Mouse (Mus musculus): ENCODE data around the gene Cnih3.

The Cnih3 gene

DNA sequence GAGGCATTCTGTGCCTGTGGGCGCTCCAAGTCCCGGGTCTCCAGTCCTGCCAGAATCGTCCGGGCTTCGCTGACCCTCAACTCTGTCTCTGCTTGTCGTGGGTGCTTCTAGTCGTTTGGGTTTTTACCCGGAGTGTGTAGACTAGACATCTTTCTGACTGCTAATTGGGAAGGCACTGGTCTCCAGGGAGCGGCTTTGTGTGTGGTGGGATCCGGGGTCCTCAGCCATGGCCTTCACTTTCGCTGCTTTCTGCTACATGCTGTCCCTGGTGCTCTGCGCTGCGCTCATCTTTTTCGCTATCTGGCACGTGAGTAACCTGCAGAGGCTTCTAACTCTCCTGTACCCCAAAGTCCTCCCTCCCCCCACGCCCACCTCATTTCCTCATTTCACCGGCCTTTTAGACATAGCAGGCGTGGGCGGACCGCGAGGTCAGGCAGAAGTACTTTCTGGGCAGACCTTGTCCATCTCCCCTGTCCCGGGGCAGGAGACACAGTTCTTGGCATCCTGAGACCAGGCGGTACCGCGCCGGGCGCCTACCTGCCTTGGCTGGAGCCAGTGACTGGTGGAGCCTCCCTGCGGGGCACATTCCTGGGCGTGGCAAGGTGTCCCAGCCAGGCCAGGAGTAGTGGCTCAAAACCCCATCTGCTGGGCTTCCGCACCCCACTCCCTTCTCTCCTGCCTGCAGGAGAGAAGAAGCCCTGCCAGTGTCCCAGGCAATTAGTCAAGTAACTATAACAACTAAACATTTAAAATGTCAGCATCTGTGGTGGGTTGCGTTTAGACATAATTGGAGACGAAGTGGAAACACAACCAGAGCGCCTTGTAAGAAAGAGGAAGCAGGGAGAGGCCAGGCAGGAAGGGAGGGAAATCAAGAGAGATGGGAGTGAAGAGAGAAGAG, 1.0 kb downstream of the Cnih3 start:
- no peak for DNase-seq (ENCODE audit: low read depth, low spot score)

DNA sequence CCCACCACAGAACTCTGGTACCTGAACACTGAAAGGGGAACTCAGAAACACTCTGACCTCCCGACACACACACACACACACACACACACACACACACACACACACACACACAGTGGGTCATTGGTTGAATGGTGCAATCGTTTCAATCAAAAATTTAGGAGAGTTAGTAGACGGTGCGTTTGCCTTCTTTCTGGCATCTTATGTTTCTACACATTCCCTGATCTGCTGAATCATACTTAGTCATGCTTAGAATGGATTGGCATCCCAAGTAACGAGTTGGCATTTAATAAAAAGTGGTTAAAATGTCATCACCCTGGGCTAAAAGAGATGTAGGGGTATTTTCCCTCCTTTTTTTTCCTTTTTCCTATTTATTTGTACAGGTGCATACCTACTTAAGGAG, 3.3 kb downstream of the Cnih3 start:
- no peak for DNase-seq (ENCODE audit: low read depth, low spot score)

DNA sequence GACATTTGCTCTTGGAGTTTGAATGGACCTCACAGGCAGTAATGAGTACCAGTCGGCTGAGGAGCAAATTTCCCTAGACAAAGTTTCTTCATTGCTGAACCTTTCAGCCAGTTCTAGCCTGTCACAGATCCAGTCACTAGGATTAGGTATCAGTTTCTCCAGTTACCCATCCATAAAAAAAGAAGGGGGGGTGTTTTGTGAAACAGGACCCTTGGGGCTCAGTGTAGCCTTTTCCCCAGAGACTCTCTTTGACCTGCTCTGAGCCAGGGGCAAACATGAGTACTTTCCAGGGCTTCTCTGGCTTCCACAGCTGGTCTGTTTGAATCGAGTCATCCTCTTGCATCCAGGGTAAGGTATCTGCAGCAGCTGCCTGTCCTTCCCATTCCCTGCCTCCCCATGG, 5.4 kb downstream of the Cnih3 start:
- DNase-seq (ENCODE audit: low read depth, low spot score): no peak

DNA sequence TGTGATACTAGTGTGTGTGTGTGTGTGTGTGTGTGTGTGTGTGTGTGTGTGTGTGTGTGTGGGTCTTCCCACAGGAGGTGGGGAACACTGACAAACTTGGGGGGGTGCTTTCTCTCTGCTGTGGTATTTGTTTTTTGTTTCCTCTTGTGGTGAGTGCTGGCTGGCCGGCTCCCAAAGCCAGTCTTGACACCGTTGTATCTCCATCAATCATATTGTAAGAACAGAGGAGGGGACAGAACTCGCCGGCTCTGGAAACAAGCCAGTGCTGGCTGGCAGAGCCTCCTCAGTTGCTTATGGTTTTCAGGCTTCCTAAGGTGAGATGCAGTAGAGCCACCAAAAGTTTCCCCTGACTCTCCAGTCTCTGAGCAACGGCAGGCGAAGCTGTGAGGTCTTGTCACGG, 6.1 kb downstream of the Cnih3 start:
- no peak for DNase-seq (ENCODE audit: low read depth, low spot score)

- no peak for DNase-seq (ENCODE audit: low read depth, low spot score)
These were observed 8.3 kb downstream of the Cnih3 start for GRCm38 (mm10) chr1:181360732-181361131.

DNA sequence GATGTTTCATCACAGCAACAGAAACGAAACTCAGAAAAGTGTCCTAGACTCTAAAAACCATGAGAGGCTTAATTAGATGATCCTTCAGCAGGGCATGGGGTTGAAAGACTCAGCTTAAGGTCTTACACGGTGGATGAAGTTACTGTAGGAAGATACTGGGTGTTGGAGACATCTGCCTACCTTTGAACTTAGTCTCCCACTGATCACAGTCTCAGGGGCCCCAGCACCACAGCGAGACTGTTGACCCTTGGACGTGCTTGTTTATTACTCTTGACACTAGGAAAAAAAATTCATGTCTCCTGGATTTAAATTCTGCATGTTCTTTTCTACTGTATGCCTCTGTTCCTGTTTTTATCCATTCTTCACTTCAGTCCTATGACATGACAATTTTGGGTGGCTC, 11.6 kb downstream of the Cnih3 start:
- no peak for DNase-seq (ENCODE audit: low read depth, low spot score)

GRCm38 (mm10) chr1:181365376-181365775, 12.9 kb downstream of the Cnih3 start:
- DNase-seq (ENCODE audit: low read depth, low spot score): no peak

GRCm38 (mm10) chr1:181368789-181369570, 16.6 kb downstream of the Cnih3 start:
- DNase-seq (ENCODE audit: low read depth, low spot score): no peak

DNA sequence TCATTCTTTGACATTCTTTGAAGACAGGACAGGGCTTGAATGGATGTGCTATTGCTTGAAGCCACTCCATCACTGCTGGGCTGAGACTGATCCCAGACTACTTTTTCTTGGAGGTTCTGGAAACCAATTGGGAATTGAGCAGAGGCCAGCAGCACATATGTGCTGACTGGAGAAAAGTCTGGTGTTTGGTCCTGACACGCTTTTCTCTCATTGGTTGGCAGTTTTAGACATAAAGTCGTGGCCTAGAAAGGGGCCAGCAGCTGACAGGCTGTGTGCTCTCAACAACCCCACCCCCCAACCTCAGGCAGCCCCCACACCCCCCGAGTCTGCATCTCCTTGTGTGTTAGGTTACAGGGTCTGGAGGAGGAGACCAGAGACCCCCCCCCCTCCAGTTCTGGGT, 17.9 kb downstream of the Cnih3 start:
- no peak for DNase-seq (ENCODE audit: low read depth, low spot score)

DNA sequence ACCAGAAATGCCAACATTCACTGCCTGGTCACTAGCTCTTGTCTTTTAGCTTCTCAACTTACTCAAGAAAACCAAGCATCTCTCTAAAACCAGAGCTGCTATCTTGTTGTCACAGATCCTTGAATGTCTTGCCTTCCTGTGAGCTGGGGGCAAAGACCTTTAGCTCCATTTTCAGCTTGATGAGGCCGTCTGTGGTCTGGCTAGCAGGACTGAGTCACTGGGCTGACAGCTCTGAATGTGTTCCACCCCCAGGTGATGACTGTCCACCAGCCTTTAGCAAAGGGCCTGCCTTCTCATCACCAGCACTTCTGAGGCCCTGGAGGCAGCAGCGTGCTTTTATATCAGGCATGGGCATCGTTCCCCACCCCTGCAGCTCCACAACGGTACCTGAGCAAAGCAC, 18.8 kb downstream of the Cnih3 start:
- no peak for DNase-seq (ENCODE audit: low read depth, low spot score)

DNA sequence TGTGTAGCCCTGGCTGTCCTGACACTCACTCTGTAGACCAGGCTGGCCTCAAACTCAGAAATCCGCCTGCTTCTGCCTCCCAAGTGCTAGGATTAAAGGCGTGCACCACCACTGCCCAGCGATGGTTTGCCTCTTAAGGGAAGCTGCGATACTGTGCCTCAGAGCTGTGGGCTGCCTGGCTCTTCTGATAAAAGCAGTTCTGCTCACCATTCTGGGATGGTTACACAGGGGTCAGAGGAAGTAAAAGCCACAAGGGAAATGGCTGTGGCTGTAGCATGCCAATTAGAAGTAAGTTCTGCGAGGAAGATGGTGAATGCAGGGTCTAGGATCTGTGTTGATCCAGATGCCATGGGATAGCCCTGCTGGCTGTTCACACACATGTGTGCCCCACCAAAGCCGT, 19.9 kb downstream of the Cnih3 start:
- no peak for DNase-seq (ENCODE audit: low read depth, low spot score)

GRCm38 (mm10) chr1:181374627-181375374, 22.4 kb downstream of the Cnih3 start:
- DNase-seq (ENCODE audit: low read depth, low spot score): no peak

GRCm38 (mm10) chr1:181376431-181376830, 24.0 kb downstream of the Cnih3 start:
- no peak for DNase-seq (ENCODE audit: low read depth, low spot score)

GRCm38 (mm10) chr1:181379664-181380063, 27.2 kb downstream of the Cnih3 start:
- peak; percentile 58 for DNase-seq (ENCODE audit: low read depth, low spot score)

DNA sequence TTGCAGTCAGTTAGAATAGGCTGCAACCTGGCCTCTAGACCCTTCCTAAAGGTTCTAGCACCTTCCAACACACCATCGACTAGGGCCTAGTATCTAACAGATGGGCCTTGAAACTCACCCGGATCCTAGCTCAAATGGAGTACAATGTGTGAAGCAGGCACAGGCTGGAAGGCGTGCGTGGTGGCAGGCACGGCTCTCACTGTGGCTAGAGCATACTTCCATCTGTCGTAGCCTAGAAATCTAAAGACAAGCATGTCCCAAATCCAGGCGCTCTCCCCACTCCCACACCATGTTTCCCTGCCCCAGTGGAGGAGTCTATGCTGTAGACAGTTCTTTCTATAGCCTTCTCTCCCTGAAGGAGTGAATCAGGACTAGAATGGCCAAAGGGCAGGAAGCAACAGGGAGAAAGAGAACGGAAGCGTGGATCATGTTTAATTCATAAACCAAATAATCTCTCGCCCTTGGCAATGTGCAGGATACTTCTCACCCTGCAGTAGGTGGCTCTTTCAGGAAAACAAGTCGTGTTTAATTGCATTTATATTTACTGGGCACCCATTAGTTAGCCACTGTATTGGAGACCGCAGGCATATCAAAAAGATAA, 29.1 kb downstream of the Cnih3 start:
- DNase-seq (ENCODE audit: low read depth, low spot score): no peak

DNA sequence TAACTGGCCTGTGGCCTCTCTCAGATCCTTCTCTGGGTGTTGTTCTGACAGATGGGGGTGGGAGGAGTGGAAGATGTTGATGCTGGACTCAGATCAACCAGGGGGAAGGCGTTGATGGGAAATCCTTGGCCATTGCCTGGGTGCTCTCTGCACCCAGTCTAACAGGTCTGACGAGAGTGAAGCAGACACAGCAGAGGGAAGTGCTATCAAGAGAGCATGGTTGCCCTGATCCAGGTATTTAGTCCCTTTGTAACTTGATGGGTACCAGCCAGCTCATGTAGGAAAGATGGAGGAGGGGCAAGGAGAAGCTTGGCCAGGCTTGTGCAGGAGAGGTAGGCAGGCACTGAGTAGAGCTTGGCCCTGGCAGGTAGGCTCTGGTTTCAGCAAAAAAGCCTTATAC, 36.8 kb downstream of the Cnih3 start:
- no peak for DNase-seq (ENCODE audit: low read depth, low spot score)

GRCm38 (mm10) chr1:181392489-181392888, 40.1 kb downstream of the Cnih3 start:
- DNase-seq (ENCODE audit: low read depth, low spot score): no peak

DNA sequence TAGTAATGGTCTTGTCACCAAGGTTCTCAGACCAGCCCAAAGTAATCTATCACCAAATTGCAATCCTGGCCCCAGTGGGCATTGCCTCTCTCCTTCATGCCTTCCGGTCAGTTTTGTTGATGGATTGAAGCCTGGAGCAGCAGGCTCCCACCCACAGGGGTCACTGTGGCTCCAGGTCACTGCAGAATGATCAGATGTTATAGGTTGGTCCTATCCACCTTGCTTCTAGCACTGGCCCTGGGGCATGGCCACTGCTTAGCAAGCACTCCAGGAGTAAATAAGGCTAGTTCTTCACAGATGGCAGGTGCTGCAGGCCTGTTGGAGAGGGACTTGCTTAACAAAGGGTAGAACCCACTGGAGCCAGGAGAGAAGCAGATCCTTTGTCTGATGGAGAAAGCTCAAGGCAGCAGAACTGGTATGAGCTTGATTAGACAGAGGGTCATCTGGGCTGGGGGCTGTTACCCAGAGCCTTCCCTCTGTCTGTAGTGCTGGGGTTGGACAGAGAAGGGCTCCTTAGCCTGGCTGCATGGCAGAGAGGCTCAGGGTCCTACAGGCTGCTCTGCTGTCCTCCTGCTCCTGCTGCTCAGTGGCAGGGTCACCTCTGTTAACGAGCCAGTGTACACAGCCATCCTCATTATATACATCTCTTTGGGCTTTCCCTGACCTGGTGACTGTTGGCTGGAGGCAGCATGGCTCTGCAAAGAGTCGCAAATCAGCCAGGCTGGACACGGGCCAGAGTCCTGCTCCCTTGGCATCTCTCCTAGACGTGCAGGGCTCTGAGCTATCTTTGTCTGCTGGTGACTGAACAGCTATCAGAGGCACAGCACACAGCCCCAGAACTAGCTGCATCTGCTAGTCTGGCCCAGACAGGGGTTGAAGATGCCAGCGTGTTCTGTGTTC, 41.1 kb downstream of the Cnih3 start:
- no peak for DNase-seq (ENCODE audit: low read depth, low spot score)

DNA sequence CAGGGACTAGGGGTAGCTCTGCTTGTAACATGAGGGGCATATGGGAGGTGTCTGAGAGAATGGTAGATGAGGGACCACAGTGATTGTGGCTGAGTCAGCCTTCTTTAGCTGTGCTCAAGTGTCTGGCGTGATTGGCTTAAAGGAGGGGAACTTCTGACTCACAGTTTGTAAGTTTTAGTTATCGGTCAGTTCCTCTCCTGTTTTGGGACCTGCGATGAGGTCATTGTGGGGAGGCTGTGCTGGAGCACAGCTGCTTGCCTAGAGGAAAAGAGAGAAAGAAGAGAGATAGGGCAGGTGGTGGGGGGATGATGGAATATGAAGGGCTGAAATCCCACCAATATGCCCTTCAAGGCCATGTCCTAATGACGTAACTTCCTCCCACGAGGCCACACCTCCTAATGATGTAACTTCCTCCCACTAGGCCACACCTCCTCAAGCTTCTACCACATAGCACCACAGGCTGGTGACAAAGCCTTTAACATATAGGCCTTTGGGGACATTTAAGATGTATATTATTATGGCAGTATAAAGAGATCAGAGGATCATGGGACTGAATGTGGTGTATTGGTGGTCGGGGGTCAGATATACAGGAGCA, 42.9 kb downstream of the Cnih3 start:
- no peak for DNase-seq (ENCODE audit: low read depth, low spot score)

- no peak for DNase-seq (ENCODE audit: low read depth, low spot score)
These were observed 46.8 kb downstream of the Cnih3 start for GRCm38 (mm10) chr1:181399179-181399578.
